Mouse (Mus musculus) Patski (cell line): ENCODE measurements at regions not wholly inside any gene's neighbourhood (a gene's known extent, or its start where the extent isn't known, plus 50 kb on each side); places are given as distances from the start of the nearest gene placed in this dataset.

ENCODE experiments used
- ATAC-seq: fragments of 100-300 bp; one replicate; pipeline ENCODE4 v1.8.0; 2021
- CTCF ChIA-PET: fragments of 350-600 bp; sonication (Branson Sonifier 250); formaldehyde crosslinking; loops from one replicate; lab custom pipeline; 2022; ENCODE audit warnings: inconsistent platforms; lab: Charles Lee
- POLR2A ChIA-PET: fragments of 350-600 bp; sonication (Branson Sonifier 250); formaldehyde crosslinking; loops from one replicate; lab custom pipeline; 2022; ENCODE audit warnings: antibody characterized with exemption, inconsistent platforms; lab: Charles Lee
- DNase-seq: peaks from one replicate; pipeline ENCODE4 v3.0.0-alpha.2; 2011; ENCODE audit warnings: low read depth, low spot score
- H3K27me3 ChIP-seq: fragments of 371-371 bp; one replicate; pipeline ENCODE4 v1.5.1; 2021
- CTCF ChIP-seq: fragments of 100-300 bp; IDR thresholded peaks from one replicate; pipeline ENCODE4 v1.5.1; 2021
- in situ Hi-C: fragments of 300-500 bp; cut with MboI; formaldehyde crosslinking; loops from 3 replicates; pipeline ENCODE4 v1.11.1; 2018; ENCODE audit warnings: low pct_unique_long_range_greater_than_20kb, mixed read lengths

- CTCF ChIA-PET: no interaction called here
- POLR2A ChIA-PET: interaction anchor here (0.8 kb wide), 1 partner anchor 348 kb away, joined by 7 read pairs; no protein-coding TSS in a partner anchor
- no peak for TF ChIP-seq CTCF
- DNase-seq (no peak), ATAC-seq (peak; percentile 33)
- in situ Hi-C loops: loop anchor here (25.0 kb wide), 1 partner anchor 348 kb away; no protein-coding TSS in a partner anchor
- no peaks in the 10 kb centered on the region for H3K27me3 ChIP-seq
Measured at GRCm38 (mm10) chr4:82164058-82164457, 541.5 kb downstream of the Nfib start.

GRCm38 (mm10) chr4:82161818-82162217, 543.7 kb downstream of the Nfib start:
- in situ Hi-C loops: loop anchor here (25.0 kb wide), 1 partner anchor 350 kb away; no protein-coding TSS in a partner anchor
- DNase-seq: no peak
- ChIA-PET CTCF (interaction anchor here (1.6 to 2.2 kb wide), 2 partner anchors 20 to 35 kb away, joined by 3 to 4 read pairs; no protein-coding TSS in a partner anchor), POLR2A (interaction anchor here (0.6 kb wide), 1 partner anchor 9 kb away, joined by 3 read pairs; no protein-coding TSS in a partner anchor)
- no peaks in the 10 kb centered on the region for H3K27me3 ChIP-seq
- no peak for ATAC-seq
- no peak for TF ChIP-seq CTCF

- CTCF ChIA-PET: interaction anchor here (0.6 to 2.2 kb wide), 3 partner anchors 19 to 186 kb away, joined by 3 to 4 read pairs (median 3); no protein-coding TSS in a partner anchor
- DNase-seq (no peak), ATAC-seq (no peak)
- TF ChIP-seq CTCF: no peak
- POLR2A ChIA-PET: interaction anchor here (0.6 kb wide), 1 partner anchor 9 kb away, joined by 3 read pairs; no protein-coding TSS in a partner anchor
- H3K27me3 ChIP-seq: no peaks in the 10 kb centered on the region
- in situ Hi-C loops: loop anchor here (25.0 kb wide), 1 partner anchor 351 kb away; no protein-coding TSS in a partner anchor
Measured at GRCm38 (mm10) chr4:82161232-82161631, 544.3 kb downstream of the Nfib start.

GRCm38 (mm10) chr4:82160233-82160632, 545.3 kb downstream of the Nfib start:
- ATAC-seq: no peak
- CTCF ChIA-PET: interaction anchor here (1.6 to 2.2 kb wide), 2 partner anchors 18 to 36 kb away, joined by 3 to 4 read pairs; no protein-coding TSS in a partner anchor
- POLR2A ChIA-PET: no interaction called here
- no peak for DNase-seq
- TF ChIP-seq CTCF: no peak
- in situ Hi-C loops: loop anchor here (25.0 kb wide), 1 partner anchor 352 kb away; no protein-coding TSS in a partner anchor
- H3K27me3 ChIP-seq: no peaks in the 10 kb centered on the region

GRCm38 (mm10) chr4:82155642-82156320, 549.8 kb downstream of the Nfib start:
- TF ChIP-seq CTCF: no peak
- no peaks in the 10 kb centered on the region for H3K27me3 ChIP-seq
- in situ Hi-C loops: loop anchor here (25.0 kb wide), 1 partner anchor 357 kb away; no protein-coding TSS in a partner anchor
- no peak for DNase-seq
- POLR2A ChIA-PET: no interaction called here
- no peak for ATAC-seq
- CTCF ChIA-PET: no interaction called here

GRCm38 (mm10) chr4:82154021-82154555, 551.5 kb downstream of the Nfib start:
- ChIA-PET CTCF (no interaction called here), POLR2A (no interaction called here)
- in situ Hi-C loops: loop anchor here (25.0 kb wide), 1 partner anchor 358 kb away; no protein-coding TSS in a partner anchor
- no peak for DNase-seq
- ATAC-seq: no peak
- no peak for TF ChIP-seq CTCF
- no peaks in the 10 kb centered on the region for H3K27me3 ChIP-seq

GRCm38 (mm10) chr4:82153604-82154003, 551.9 kb downstream of the Nfib start:
- in situ Hi-C loops: loop anchor here (25.0 kb wide), 1 partner anchor 359 kb away; no protein-coding TSS in a partner anchor
- CTCF ChIA-PET: no interaction called here
- POLR2A ChIA-PET: no interaction called here
- no peak for ATAC-seq
- H3K27me3 ChIP-seq: no peaks in the 10 kb centered on the region
- no peak for TF ChIP-seq CTCF
- no peak for DNase-seq

- in situ Hi-C loops: loop anchor here (25.0 kb wide), 1 partner anchor 362 kb away; no protein-coding TSS in a partner anchor
- DNase-seq (peak; percentile 65), ATAC-seq (peak; percentile 17)
- ChIA-PET CTCF (no interaction called here), POLR2A (interaction anchor here (0.7 kb wide), 1 partner anchor 29 kb away, joined by 3 read pairs; no protein-coding TSS in a partner anchor)
- TF ChIP-seq CTCF: no peak
- no peaks in the 10 kb centered on the region for H3K27me3 ChIP-seq
Measured at GRCm38 (mm10) chr4:82149957-82150356, 555.6 kb downstream of the Nfib start.

- TF ChIP-seq CTCF: no peak
- in situ Hi-C loops: no loop called here
- ChIA-PET POLR2A (no interaction called here), CTCF (no interaction called here)
- DNase-seq: no peak
- H3K27me3 ChIP-seq: no peaks in the 10 kb centered on the region
- ATAC-seq: no peak
Measured at GRCm38 (mm10) chr4:82148129-82149064, 557.2 kb downstream of the Nfib start.

- DNase-seq (no peak), ATAC-seq (no peak)
- H3K27me3 ChIP-seq: no peaks in the 10 kb centered on the region
- CTCF ChIA-PET: interaction anchor here (0.9 kb wide), 1 partner anchor 19 kb away, joined by 4 read pairs; no protein-coding TSS in a partner anchor
- in situ Hi-C loops: no loop called here
- POLR2A ChIA-PET: no interaction called here
- no peak for TF ChIP-seq CTCF
Measured at GRCm38 (mm10) chr4:82142391-82142790, 563.2 kb downstream of the Nfib start.
